Mouse (Mus musculus): Measurements from ENCODE around the gene Gm20388.

GRCm38 (mm10) chr8:122273826-122274225 is 2363.2 kb downstream of the Gm20388 start:
- no peak for TF ChIP-seq POLR2A (IDR thresholded peaks at IDR 0.05; ENCODE audit: insufficient read depth, low read length)
- TF ChIP-seq CTCF (IDR thresholded peaks at IDR 0.05; ENCODE audit: low read depth, low read length): no peak

All from ES-Bruce4 (cell line).